Mouse (Mus musculus) kidney, embryonic 14.5 days (tissue): ENCODE results near the gene Cdkn2b. TPM values are rescaled to one million over a fixed set of nuclear protein-coding genes. Genes with fewer than 3 reads are reported as not detected.

Experiments used
- ATAC-seq: fragments of 200-750 bp; cut with Nextera tagmentation; 2 replicates; pipeline ENCODE4 v1.8.0; 2017; ENCODE audit warnings: moderate number of reproducible peaks, mild to moderate bottlenecking, moderate TSS enrichment, moderate library complexity; ENCODE audit not compliant: low FRiP score, low TSS enrichment
- H3K27ac ChIP-seq: fragments of 300-500 bp; sonication (generic); 2 replicates; pipeline ENCODE4 v1.5.1; 2014; ENCODE audit warnings: low read depth, mild to moderate bottlenecking, low read length, moderate library complexity, mixed read lengths
- H3K27me3 ChIP-seq: fragments of 300-500 bp; sonication (generic); 2 replicates; pipeline ENCODE4 v1.6.1; 2014; ENCODE audit warnings: mild to moderate bottlenecking, low read length; ENCODE audit not compliant: control insufficient read depth, insufficient read depth
- H3K36me3 ChIP-seq: fragments of 300-500 bp; sonication (generic); 2 replicates; pipeline ENCODE4 v1.6.1; 2014; ENCODE audit warnings: low read length, mixed read lengths; ENCODE audit not compliant: control insufficient read depth, insufficient read depth
- H3K4me1 ChIP-seq: fragments of 300-500 bp; sonication (generic); 2 replicates; pipeline ENCODE4 v1.6.1; 2014; ENCODE audit warnings: low read length, mixed read lengths; ENCODE audit not compliant: control insufficient read depth, insufficient read depth
- H3K4me2 ChIP-seq: fragments of 300-500 bp; sonication (generic); replicated peaks from 2 replicates; pipeline ENCODE4 v1.6.1; 2014; ENCODE audit warnings: low read depth, mild to moderate bottlenecking, low read length
- H3K4me3 ChIP-seq: fragments of 300-500 bp; sonication (generic); 2 replicates; pipeline ENCODE4 v1.5.1; 2014; ENCODE audit warnings: mild to moderate bottlenecking, low read length
- H3K9ac ChIP-seq: fragments of 300-500 bp; sonication (generic); 2 replicates; pipeline ENCODE4 v1.6.1; 2014; ENCODE audit warnings: low read depth, mild to moderate bottlenecking, low read length, moderate library complexity
- H3K9me3 ChIP-seq: fragments of 300-500 bp; sonication (generic); 2 replicates; pipeline ENCODE4 v1.6.1; 2016; ENCODE audit warnings: low read length; ENCODE audit not compliant: control insufficient read depth
- WGBS: fragments of 180-500 bp; shearing (Covaris S2); extraction: QIAGEN DNeasy Blood & Tissue Kit; methylation state at CpG from one replicate; pipeline ENCODE4 v1.1.7; 2014; 5-methylcytosine and 5-hydroxymethylcytosine counted together
- polyA plus RNA-seq: library from polyadenylated mRNA; unstranded; fragments of >200 nt; fragmentation: Nextera tagmentation; extraction: Ambion mirVana; gene quantifications from 2 replicates; pipeline ENCODE4 v1.2.1, GENCODE M21; 2014

Cdkn2b gene
- polyA plus RNA-seq, 1 experiment from 2014 or later, result 0.55 TPM

DNA sequence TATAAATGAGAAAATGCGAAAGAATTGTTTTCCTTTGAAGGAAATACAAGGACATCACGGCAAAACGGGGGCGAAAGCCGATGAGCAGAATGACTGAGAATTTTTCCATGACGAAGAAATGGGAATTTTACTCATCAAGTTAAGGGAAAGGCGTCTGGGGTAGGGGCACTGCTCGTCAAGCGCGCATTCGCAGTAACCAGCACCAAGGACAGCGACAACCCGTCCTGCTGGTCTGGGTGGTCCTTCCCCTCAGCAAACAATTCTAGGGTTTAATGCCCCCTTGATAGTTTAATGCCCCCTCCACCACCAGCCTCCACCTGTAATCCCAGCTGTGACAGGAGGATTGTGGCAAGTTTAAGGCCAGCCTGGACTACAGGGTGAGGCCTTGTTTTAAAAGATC is 2.6 kb upstream of the Cdkn2b start:
- Histone ChIP-seq H3K9ac (no peak overlapping the region), H3K4me2 (no peak overlapping the region), H3K9me3 (no peaks in the 10 kb centered on the region), H3K4me3 (no peak overlapping the region), H3K27ac (no peak overlapping the region), H3K27me3 (peaks cover 52% of the 10 kb centered on the region), H3K36me3 (no peaks in the 10 kb centered on the region), H3K4me1 (0 out of 2 replicates have a peak, but pooled peaks cover 6% of the 10 kb centered on the region)
- 8% methylated on average over 13 of the region's 13 CpGs for WGBS
- ATAC-seq, result no peak

DNA sequence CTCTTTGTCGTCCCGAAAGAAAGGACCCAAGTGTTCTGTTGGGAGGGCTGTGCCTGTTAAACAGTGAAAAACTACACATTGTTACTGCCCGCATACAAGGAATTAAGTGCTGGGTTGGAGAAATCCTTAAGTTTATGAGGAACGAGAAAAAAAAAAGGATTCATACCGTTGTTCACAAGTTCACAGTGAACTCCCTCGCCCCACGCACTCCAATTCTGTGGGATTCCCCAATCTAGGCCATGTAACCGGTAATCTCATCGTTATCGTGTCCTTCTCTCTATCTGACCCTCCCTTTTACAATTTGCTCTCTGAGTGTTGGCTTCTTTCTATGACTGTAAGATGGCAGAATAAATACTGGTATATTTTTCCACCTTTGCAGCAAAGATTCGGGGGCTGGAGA is 843 bp downstream of the Cdkn2b start:
- H3K27ac ChIP-seq, result no peak overlapping the region
- H3K9ac ChIP-seq, result no peak overlapping the region
- 0% methylated on average over 11 of the region's 11 CpGs for WGBS
- peak overlapping the region; percentile 48 for H3K4me3 ChIP-seq
- peak overlapping the region; percentile 88 for H3K4me2 ChIP-seq
- H3K27me3 ChIP-seq, result peaks cover 87% of the 10 kb centered on the region
- no peaks in the 10 kb centered on the region for H3K36me3 ChIP-seq
- H3K9me3 ChIP-seq, result no peaks in the 10 kb centered on the region
- H3K4me1 ChIP-seq, result 0 out of 2 replicates have a peak, but pooled peaks cover 6% of the 10 kb centered on the region
- no peak for ATAC-seq

DNA sequence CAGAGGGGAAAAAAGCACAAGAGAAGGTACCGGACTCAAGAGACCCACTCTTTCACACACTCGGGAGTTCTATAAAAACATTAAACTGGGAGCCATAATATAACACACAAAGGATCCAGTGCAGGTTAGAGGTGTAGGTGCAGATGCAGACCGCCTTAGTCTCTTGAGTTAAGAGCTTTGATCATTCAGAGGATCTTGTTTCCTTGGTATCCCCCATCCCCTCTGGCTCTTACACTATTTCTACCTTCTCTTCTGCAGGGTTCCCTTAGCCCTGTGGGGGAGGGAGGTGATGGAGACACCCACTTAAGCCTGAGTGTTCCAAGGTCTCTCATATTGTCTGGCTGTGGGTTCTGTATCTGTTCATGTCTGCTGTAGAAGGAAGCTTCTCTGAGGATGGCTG is 2.8 kb downstream of the Cdkn2b start:
- ATAC-seq, result no peak
- no peaks in the 10 kb centered on the region for H3K36me3 ChIP-seq
- H3K9ac ChIP-seq, result no peak overlapping the region
- no peak overlapping the region for H3K4me3 ChIP-seq
- H3K27ac ChIP-seq, result no peak overlapping the region
- H3K4me2 ChIP-seq, result no peak overlapping the region
- H3K4me1 ChIP-seq, result 0 out of 2 replicates have a peak, but pooled peaks cover 6% of the 10 kb centered on the region
- peaks cover 96% of the 10 kb centered on the region for H3K27me3 ChIP-seq
- 1% methylated on average over 3 of the region's 3 CpGs for WGBS
- H3K9me3 ChIP-seq, result no peaks in the 10 kb centered on the region

DNA sequence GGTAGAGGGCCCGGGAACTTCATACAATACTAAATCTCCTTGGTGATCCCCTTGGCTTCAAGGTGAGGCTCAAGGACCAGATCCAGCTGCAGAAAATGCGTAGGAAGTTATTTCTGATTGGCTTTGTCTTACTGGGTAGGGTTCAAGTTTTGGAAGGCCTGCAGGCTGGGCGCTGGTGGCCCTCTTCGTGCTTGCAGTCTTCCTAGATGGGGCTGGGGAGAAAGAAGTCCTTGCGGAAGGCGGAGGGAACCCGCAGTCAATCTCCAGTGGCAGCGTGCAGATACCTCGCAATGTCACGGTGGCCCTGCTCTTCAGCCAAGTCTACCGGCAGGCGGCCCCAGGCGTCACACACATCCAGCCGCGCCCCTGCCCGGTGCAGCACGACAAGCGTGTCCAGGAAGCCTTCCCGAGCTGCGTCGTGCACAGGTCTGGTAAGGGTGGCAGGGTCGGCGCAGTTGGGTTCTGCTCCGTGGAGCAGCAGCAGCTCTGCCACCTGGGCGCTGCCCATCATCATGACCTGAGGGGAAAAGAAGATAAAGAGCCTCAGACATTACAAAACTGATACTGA is 4.0 kb downstream of the Cdkn2b start:
- 0% methylated on average over 24 of the region's 25 CpGs for WGBS
- Histone ChIP-seq H3K27me3 (peaks cover 96% of the 10 kb centered on the region), H3K27ac (no peak overlapping the region), H3K36me3 (no peaks in the 10 kb centered on the region), H3K4me2 (no peak overlapping the region), H3K9me3 (no peaks in the 10 kb centered on the region), H3K4me3 (no peak overlapping the region), H3K4me1 (0 out of 2 replicates have a peak, but pooled peaks cover 6% of the 10 kb centered on the region), H3K9ac (no peak overlapping the region)
- ATAC-seq, result no peak

DNA sequence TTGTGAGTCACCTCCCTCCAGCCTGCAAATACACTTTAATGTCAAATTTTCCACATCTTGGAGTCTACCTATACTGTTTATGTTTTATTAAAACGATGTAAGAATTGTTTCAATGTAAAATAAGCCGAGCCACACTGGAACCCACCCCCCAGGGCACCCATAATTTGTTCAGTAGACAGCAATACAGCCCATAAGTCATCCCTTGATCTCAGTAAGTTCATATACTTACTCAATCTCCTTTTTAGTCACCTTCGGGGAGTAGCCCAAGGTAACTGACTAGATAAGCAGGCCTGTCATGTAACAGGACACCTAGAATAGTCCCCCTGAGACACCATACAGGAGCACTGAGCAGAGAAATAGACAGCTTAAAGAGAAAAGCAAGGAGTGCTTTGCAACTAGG is 5.1 kb downstream of the Cdkn2b start:
- 5% methylated on average over 3 of the region's 3 CpGs for WGBS
- H3K9me3 ChIP-seq, result no peaks in the 10 kb centered on the region
- no peaks in the 10 kb centered on the region for H3K36me3 ChIP-seq
- no peak overlapping the region for H3K27ac ChIP-seq
- no peak overlapping the region for H3K4me2 ChIP-seq
- H3K4me3 ChIP-seq, result no peak overlapping the region
- no peak overlapping the region for H3K9ac ChIP-seq
- peaks cover 95% of the 10 kb centered on the region for H3K27me3 ChIP-seq
- H3K4me1 ChIP-seq, result 0 out of 2 replicates have a peak, but pooled peaks cover 3% of the 10 kb centered on the region
- ATAC-seq, result no peak

DNA sequence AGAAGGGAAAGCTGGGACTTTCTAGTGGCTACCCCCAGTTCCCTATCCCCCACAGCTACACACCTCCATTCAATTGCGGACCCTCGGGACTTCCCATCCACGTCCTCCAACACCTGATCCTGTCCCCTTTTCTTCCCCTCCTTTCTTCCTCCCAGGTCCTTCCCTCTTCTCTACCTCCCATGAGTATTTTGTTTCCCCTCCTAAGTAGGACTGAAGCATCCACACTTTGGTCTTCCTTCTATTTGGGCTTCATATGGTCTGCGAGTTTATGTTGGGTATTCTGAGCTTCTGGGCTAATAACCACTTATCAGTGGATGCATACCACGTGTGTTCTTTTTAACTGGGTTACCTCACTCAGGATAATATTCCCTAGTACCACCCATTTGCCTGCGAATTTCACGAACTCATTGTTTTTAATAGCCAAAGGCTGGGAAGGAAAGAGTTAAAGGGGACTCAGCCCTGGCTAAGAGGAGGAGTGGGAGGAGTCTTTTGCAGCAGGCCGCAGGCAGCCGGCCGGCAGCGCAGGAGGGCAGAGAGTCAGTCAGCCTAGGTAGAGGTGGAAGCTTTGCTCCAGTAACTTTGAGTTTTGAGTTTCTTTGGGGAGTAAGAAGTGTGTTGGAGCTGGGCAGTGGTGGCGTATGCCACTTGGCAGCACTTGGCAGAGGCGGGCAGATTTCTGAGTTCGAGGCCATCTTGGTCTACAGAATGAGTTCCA is 7.4 kb downstream of the Cdkn2b start:
- H3K9ac ChIP-seq, result no peak overlapping the region
- H3K4me2 ChIP-seq, result no peak overlapping the region
- H3K27ac ChIP-seq, result no peak overlapping the region
- H3K4me1 ChIP-seq, result no peaks in the 10 kb centered on the region
- peaks cover 94% of the 10 kb centered on the region for H3K27me3 ChIP-seq
- no peak overlapping the region for H3K4me3 ChIP-seq
- H3K36me3 ChIP-seq, result no peaks in the 10 kb centered on the region
- peak; percentile 76; the same call in 1 of the 2 replicates for ATAC-seq
- WGBS, result 3% methylated on average over 14 of the region's 14 CpGs
- H3K9me3 ChIP-seq, result no peaks in the 10 kb centered on the region

DNA sequence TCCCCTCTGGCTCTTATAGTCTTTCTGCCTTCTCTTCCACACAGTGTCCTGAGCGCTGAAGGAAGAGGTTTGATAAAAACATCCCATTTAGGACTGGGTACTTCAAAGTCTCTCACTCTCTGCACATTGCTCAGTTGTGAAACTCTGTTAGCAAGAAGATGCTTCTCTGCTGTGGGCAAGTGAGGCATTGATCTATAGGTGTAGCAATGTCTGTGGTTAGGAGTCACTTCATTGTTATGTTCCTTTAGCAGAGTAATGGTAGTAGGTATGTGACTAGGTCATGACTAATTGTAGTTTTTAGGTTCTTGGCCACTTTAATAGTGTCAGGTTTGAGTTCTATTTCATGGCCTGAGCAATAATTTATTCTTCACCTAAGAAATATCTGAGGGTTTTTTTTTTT is 8.7 kb downstream of the Cdkn2b start:
- H3K4me1 ChIP-seq, result no peaks in the 10 kb centered on the region
- no peak for ATAC-seq
- H3K9me3 ChIP-seq, result no peaks in the 10 kb centered on the region
- H3K27ac ChIP-seq, result no peak overlapping the region
- H3K9ac ChIP-seq, result no peak overlapping the region
- peaks cover 92% of the 10 kb centered on the region for H3K27me3 ChIP-seq
- whole genome bisulfite sequencing, result 0% methylated on average over 1 of the region's 1 CpGs
- H3K36me3 ChIP-seq, result no peaks in the 10 kb centered on the region
- no peak overlapping the region for H3K4me3 ChIP-seq
- no peak overlapping the region for H3K4me2 ChIP-seq

DNA sequence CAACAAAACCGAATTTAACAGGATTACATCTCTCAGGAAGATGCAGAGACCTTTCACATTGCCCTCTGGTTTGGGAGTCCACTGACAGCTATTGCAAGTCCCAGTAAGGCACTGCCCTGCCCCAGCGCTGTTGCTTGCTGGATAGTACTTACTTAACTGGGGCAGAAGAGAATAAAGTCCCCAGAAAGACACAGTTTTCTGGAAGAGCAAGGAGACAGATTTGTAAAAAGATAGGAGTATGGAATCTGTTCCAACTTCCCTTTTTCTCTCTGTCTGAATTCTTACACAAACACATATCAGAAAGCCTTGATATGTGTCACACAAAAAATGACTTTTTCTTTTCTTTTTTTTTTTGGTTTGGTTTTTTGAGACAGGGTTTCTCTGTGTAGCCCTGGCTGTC is 11.1 kb downstream of the Cdkn2b start:
- H3K9me3 ChIP-seq, result no peaks in the 10 kb centered on the region
- peaks cover 92% of the 10 kb centered on the region for H3K27me3 ChIP-seq
- no peak overlapping the region for H3K4me2 ChIP-seq
- no peaks in the 10 kb centered on the region for H3K36me3 ChIP-seq
- ATAC-seq, result no peak
- no peaks in the 10 kb centered on the region for H3K4me1 ChIP-seq
- H3K27ac ChIP-seq, result no peak overlapping the region
- H3K9ac ChIP-seq, result no peak overlapping the region
- H3K4me3 ChIP-seq, result no peak overlapping the region
- WGBS, result 1% methylated on average over 2 of the region's 2 CpGs
